Mouse (Mus musculus) ES-E14 (cell line): ENCODE data around the gene Reln. TPM values are rescaled to one million over a fixed set of nuclear protein-coding genes. Genes with fewer than 3 reads are reported as not detected.

ENCODE experiments used
- DNase-seq: peaks from one replicate; pipeline ENCODE4 v3.0.0-alpha.2; 2013; ENCODE audit warnings: low read depth, low spot score
- H3K27ac ChIP-seq: 2 replicates; pipeline ENCODE4 v1.5.1; 2012; ENCODE audit warnings: low read depth, mild to moderate bottlenecking, low read length, moderate library complexity, mixed read lengths; ENCODE audit not compliant: poor library complexity, insufficient read depth, severe bottlenecking
- H3K36me3 ChIP-seq: 2 replicates; pipeline ENCODE4 v1.6.1; 2012; ENCODE audit warnings: mild to moderate bottlenecking, low read length, moderate library complexity, mixed read lengths; ENCODE audit not compliant: control insufficient read depth, poor library complexity, insufficient read depth, severe bottlenecking
- H3K4me1 ChIP-seq, 2 experiments: fragments of 150-350 bp in 1 of 2; sonication (generic) in 1 of 2; 2 replicates each; pipeline ENCODE4 v1.6.1; 2012; ENCODE audit warnings: low read length in 2 of 2, mild to moderate bottlenecking in 1 of 2, mixed read lengths in 1 of 2; ENCODE audit not compliant: control insufficient read depth in 2 of 2, insufficient read depth in 2 of 2, poor library complexity in 1 of 2
- H3K4me3 ChIP-seq, 2 experiments: fragments of 150-350 bp in 1 of 2; sonication (generic) in 1 of 2; 2 replicates each; pipeline ENCODE4 v1.5.1; 2012; ENCODE audit warnings: low read length in 2 of 2, low read depth in 1 of 2, mild to moderate bottlenecking in 1 of 2, mixed read lengths in 1 of 2; ENCODE audit not compliant: insufficient read depth in 1 of 2, poor library complexity in 1 of 2, severe bottlenecking in 1 of 2
- H3K9ac ChIP-seq: 2 replicates; pipeline ENCODE4 v1.6.1; 2012; ENCODE audit warnings: low read depth, mild to moderate bottlenecking, low read length, mixed read lengths; ENCODE audit not compliant: poor library complexity, insufficient read depth, severe bottlenecking
- H3K9me3 ChIP-seq: fragments of 150-350 bp; sonication (generic); 2 replicates; pipeline ENCODE4 v1.6.1; 2012; ENCODE audit warnings: low read depth, mild to moderate bottlenecking, low read length; ENCODE audit not compliant: control insufficient read depth, insufficient read depth
- CHD2 ChIP-seq: IDR thresholded peaks from 2 replicates; pipeline ENCODE4 v1.6.1; 2014; ENCODE audit warnings: mild to moderate bottlenecking, low read depth, low read length, inconsistent platforms
- HCFC1 ChIP-seq: IDR thresholded peaks from 2 replicates; pipeline ENCODE4 v1.6.1; 2012; ENCODE audit warnings: low read length, inconsistent platforms, borderline replicate concordance; ENCODE audit not compliant: insufficient read depth
- MAFK ChIP-seq: IDR thresholded peaks from 2 replicates; pipeline ENCODE4 v1.6.1; 2014; ENCODE audit warnings: mild to moderate bottlenecking, low read depth, low read length, inconsistent platforms; ENCODE audit not compliant: insufficient read depth
- ZC3H11A ChIP-seq: IDR thresholded peaks from 2 replicates; pipeline ENCODE4 v1.6.1; 2012; ENCODE audit warnings: low read depth, mild to moderate bottlenecking, inconsistent platforms, low read length, borderline replicate concordance
- ZNF384 ChIP-seq: IDR thresholded peaks from 2 replicates; pipeline ENCODE4 v1.6.1; 2012; ENCODE audit warnings: low read depth, low read length, inconsistent platforms
- in situ Hi-C, 2 experiments: fragments of 600-800 bp; cut with MboI; formaldehyde crosslinking; loops; one replicate each; pipeline ENCODE4 v1.15.1; 2025; ENCODE audit warnings: low sequenced_read_pairs in 2 of 2, inconsistent platforms in 1 of 2; ENCODE audit not compliant: unreplicated experiment in 2 of 2
- total RNA-seq: library from RNA; depleted of rRNA; stranded (reverse); fragments of 300-350 nt; gene quantifications from 2 replicates; pipeline ENCODE4 v1.2.3, GENCODE M21; 2012

The Reln gene
- total RNA-seq, 1 experiment: 2.1 TPM

DNA sequence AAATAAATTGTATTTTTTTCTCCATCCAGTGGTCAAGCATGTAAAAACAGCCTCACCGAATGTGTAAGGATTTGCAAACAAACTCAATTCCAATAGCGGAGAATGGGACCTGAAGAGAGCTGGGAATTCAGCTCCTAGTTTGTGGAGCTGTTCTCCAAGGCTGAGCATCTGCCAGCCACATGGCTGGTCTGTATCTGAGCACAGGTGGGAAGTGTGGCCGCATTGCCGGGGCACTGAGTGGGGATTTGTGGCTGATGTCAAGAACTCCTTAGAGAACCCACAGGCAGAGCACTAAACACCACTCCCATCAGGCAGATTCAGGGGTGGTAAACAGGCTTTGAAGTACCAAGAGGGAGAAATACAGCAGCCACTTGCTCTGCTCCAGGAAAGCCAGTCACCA lies 102.9 kb downstream of the Reln start:
- TF ChIP-seq ZC3H11A (no peak), HCFC1 (no peak), CHD2 (no peak), ZNF384 (no peak), MAFK (no peak)
- Histone ChIP-seq H3K4me1 (no peaks in the 10 kb centered on the region), H3K36me3 (no peaks in the 10 kb centered on the region), H3K4me3 (no peak overlapping the region), H3K9ac (no peak overlapping the region), H3K9me3 (no peaks in the 10 kb centered on the region), H3K27ac (no peak overlapping the region)
- DNase-seq: no peak
- in situ Hi-C loops: no loop called here

DNA sequence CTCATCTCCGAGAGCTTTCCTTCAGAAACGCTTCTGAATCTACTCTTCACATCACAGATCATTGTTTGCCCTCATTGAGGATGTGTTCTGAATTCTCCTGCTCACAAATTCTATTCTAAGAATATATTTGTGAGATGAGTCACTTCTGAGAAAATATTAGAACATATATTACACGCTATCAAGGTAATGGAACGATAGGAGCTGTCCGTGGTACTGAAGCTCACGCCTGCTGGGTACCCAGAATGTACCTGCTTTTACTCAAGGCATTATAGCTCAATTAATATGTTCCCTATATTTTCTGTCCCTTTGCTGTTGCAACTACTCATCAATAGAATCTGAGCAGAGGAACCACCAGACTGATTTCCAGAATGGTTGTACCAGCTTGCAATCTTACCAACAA lies 107.7 kb downstream of the Reln start:
- no peaks in the 10 kb centered on the region for H3K4me1 ChIP-seq
- in situ Hi-C loops: no loop called here
- peak; percentile 19 for DNase-seq
- no peak for TF ChIP-seq CHD2
- no peak for TF ChIP-seq HCFC1
- no peak for TF ChIP-seq ZC3H11A
- TF ChIP-seq MAFK: no peak
- TF ChIP-seq ZNF384: no peak
- no peak overlapping the region for H3K27ac ChIP-seq
- no peaks in the 10 kb centered on the region for H3K9me3 ChIP-seq
- no peak overlapping the region for H3K9ac ChIP-seq
- H3K36me3 ChIP-seq: no peaks in the 10 kb centered on the region
- no peak overlapping the region for H3K4me3 ChIP-seq

- Histone ChIP-seq H3K9ac (no peak overlapping the region), H3K4me1 (no peaks in the 10 kb centered on the region), H3K27ac (no peak overlapping the region), H3K4me3 (no peak overlapping the region), H3K9me3 (no peaks in the 10 kb centered on the region), H3K36me3 (no peaks in the 10 kb centered on the region)
- TF ChIP-seq ZNF384: no peak
- no peak for TF ChIP-seq ZC3H11A
- no peak for TF ChIP-seq MAFK
- no peak for TF ChIP-seq CHD2
- TF ChIP-seq HCFC1: no peak
- in situ Hi-C loops: no loop called here
- DNase-seq: no peak
These were observed 120.0 kb downstream of the Reln start for GRCm38 (mm10) chr5:22224515-22224914.

DNA sequence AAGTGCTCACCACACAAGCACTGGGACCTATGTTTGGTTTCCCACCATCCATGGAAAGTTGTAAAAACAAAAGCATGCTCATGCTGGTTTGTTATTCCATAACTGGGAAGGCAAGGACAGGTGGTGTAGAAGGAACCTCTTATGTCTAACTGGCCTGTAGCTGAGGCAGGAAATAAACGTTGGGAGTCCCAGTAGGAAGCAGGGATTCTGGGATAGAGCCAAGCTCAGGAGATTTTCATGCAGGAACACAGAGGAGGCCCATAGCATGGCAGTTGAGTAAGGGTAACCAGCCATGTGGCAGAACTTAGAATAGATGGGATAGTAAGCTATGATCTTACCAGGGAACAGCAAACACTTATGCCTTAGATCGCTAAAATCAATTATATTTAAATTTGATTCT lies 120.6 kb downstream of the Reln start:
- Histone ChIP-seq H3K9ac (no peak overlapping the region), H3K27ac (no peak overlapping the region), H3K4me1 (no peaks in the 10 kb centered on the region), H3K9me3 (no peaks in the 10 kb centered on the region), H3K4me3 (no peak overlapping the region), H3K36me3 (no peaks in the 10 kb centered on the region)
- DNase-seq: no peak
- in situ Hi-C loops: no loop called here
- TF ChIP-seq MAFK: no peak
- TF ChIP-seq CHD2: no peak
- TF ChIP-seq ZNF384: no peak
- TF ChIP-seq ZC3H11A: no peak
- TF ChIP-seq HCFC1: no peak

GRCm38 (mm10) chr5:22208311-22209021 lies 136.0 kb downstream of the Reln start:
- in situ Hi-C loops: no loop called here
- no peaks in the 10 kb centered on the region for H3K36me3 ChIP-seq
- DNase-seq: no peak
- H3K9me3 ChIP-seq: no peaks in the 10 kb centered on the region
- no peak for TF ChIP-seq CHD2
- no peak for TF ChIP-seq HCFC1
- no peak overlapping the region for H3K9ac ChIP-seq
- H3K4me1 ChIP-seq: no peaks in the 10 kb centered on the region
- no peak overlapping the region for H3K27ac ChIP-seq
- no peak overlapping the region for H3K4me3 ChIP-seq
